Mouse (Mus musculus) c-Kit-positive CD71-positive TER-119-negative erythroid progenitor cells, embryonic 14.5 days (primary cell): Measurements from ENCODE around the gene Gm17364.
"Not testable (repeated sequence)": the region's sequence is repeated elsewhere in the genome, so short reads cannot be mapped to it uniquely, and the experiment has no call there.

Source experiments
- DNase-seq: peaks from one replicate; pipeline ENCODE4 v3.0.0-alpha.2; 2013; ENCODE audit warnings: low read depth

Gm17364 gene

DNA sequence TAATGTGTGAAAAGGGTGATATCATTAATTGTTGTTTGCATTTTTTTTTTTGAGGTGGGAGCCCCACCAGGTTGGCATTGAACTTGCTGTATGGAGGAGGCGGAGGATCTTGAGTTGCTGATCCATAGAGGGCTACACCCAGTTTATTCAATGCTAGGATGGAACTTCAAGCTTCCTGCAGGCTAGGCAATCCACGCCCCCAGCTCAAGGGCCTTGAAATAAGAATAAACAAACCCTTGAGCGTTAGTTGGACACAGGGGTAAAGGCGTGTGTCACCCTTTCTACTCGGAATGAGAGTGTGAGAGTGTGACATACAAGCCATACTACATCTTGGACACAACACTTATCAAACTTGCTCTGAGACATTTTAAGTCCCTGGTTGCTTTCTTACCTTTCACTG, 22.1 kb downstream of the Gm17364 start:
- no peak for DNase-seq

DNA sequence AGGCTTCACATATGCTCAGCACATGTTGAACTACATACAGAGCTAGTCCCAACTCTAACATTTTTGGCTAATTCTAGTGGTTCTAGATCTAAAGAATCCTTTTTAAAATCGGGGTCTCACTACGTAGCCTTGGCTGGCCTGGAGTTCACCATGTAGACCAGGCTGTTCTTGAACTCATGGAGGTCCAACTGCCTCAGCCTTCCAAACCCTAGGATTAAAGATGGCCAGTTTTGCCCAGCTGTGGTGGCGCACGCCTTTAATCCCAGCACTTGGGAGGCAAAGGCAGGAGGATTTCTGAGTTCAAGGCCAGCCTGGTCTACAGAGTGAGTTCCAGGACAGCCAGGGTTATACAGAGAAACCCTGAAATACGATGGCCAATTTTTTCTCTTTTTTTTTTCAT, 22.5 kb downstream of the Gm17364 start:
- not testable (repeated sequence) for DNase-seq

DNA sequence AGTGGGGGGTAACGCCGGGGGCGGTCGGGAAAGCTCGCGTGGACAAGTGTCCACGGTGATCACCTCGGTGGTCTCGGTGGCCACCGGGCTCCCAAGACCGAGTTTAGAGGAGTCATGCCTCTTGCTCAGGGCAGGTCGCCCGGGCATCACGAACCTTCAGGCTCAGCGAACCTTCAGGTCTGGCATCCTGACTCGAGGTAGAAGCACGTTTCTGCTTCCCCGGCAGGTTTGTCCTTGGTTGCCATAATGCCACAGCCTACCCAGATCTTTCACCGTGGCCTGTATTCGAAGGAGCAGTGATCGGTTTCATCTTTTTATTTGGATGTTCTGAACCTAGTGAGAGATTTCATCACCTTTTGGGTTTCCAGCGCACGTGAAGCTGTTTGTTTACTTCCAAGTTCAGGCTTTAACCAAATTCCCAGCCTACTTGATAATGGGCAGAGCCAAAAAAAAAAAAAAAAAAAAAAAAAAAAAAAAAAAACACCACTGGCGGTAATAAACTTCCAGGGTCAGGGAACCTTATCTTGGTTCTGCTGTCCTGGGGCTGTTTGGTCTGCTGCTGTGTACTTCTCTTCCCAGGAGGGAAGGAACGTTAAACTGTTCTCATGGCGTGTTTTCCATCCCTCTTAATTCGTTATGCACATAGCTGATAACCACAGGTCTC, 23.3 kb downstream of the Gm17364 start:
- peak; percentile 24 for DNase-seq

DNA sequence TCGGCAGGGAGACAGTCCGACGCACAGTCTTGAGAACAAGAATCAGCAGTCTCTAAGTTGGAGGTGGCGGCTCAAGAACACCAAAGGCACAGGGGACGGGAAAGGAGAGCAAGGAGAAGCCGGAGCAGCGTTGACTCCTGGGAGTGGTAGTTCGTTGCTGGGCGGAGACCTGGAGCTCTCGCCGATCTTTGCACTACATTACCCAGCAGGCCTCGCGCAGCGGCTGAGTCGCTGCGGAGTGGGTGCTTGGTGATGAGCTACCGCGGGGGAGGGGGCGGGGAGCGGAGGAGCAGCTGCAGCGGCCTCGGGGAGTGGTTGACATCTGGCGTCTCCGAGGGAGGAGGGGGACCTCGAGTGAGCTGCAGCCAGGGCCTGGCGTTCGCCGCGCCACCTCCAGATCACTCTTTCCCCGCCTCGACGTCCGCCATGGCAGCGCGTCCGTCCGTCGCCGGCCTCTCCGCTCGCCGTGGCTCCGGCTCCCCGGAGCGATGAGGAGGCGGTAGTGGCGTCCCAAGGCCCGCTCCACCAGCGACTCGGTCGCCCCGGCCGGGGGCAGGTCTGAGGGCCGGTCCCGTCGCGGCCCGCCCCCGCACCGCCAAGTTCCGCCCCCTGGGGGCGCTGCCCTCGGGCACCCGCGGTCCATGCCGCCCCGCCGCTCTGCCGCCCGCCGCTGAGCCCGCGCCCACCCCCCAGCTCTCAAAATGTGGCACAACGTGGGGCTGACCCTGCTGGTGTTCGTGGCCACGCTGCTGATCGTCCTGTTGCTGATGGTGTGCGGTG, 24.0 kb downstream of the Gm17364 start, which contains the start of gene Smim13:
Gene Smim13 (plus strand): TSS at position 307 of the 780 bp plus-strand sequence.
- DNase-seq: peak; percentile 92

DNA sequence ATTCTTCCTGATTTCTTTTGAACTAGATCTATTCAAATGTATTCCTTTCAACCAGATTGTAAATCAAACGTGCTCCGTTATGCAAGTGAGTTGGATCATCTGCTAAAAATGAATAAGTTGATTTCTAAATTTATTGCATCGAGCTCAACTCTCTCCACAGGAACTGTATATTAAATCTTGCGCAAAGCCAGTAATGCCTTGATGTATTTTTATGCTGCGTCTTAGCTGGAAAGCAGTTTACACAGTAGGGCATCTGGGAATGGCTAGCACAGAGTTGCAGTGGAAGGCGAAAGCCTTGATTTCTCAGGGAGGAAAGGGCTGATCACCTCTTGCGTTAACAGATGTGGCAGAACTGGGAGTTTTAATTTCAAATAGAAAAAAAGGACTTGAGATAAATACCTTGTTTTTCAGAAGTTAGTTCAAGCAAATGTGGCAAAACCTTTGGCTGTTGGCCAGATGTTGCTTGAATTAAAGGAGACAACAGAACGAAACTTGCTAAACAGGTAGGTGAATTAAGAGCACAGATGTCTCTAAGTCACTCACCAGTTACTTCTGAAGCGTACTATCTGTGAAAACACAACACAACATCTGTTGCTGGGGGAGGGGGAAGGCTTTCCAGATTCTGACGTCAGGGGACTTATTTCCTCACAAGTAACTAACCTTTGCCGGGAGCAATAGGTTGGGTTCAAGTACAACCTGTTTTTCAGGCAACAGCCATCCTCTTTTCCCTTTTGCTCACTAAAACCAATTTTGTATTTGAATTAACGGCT, 24.8 kb downstream of the Gm17364 start:
- DNase-seq: peak; percentile 83

DNA sequence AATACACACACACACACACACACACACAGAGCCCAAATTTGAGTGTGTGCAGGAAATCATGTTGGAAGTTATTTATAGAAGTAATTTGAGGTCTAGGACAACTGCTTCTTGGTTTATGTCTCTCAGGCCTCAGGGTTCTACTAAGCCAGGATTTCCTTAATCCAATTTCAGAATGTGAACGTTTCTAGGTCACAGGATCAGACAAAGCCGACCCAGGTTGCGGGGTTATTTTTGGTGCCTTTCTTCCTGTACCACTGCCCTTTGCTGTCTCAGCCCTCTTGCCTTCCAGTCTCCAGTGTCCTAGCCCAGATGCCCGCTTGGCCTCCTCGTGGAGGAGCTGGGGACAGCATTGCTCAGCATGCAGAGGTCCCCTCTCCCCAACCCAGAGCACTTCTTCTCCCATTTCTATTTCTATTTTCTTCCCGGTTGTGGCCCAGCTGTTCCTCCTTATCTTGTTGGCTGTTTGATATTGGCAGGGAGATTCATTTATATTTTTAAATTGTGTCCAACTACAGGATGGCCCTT, 29.4 kb downstream of the Gm17364 start:
- no peak for DNase-seq

DNA sequence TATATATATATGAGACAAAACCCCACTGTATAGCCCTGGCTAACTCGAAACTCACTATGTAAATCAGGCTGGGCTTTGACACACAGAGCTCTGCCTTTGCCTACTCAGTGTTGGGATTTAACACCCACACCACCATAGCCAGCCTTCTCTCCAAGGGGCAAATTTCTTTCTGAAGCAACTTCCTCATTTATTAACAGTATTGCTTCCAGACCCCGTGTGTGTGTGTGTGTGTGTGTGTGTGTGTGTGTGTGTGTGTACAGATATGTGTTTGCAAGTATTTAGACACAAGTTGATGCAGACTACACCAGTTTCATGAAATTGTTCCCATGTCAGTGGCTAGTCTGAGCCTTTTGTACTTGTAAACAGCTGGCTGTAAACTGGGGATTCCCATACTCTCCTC, 32.2 kb downstream of the Gm17364 start:
- no peak for DNase-seq

DNA sequence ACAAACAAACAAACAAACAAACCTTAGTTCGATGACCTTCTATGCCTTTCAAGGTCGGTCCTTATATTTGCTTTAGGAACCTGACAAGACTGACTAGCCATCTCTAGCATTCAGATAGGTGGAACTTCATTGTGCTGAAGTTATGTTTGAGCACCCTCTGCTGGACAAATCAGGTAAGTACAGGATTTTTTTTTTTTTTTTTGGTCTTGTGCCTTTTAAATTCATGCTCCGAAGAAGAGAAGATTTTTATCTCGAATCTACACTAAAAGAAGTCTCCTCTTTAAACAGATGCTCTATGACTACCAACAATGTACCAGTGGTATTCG, 35.0 kb downstream of the Gm17364 start:
- DNase-seq: peak; percentile 54

DNA sequence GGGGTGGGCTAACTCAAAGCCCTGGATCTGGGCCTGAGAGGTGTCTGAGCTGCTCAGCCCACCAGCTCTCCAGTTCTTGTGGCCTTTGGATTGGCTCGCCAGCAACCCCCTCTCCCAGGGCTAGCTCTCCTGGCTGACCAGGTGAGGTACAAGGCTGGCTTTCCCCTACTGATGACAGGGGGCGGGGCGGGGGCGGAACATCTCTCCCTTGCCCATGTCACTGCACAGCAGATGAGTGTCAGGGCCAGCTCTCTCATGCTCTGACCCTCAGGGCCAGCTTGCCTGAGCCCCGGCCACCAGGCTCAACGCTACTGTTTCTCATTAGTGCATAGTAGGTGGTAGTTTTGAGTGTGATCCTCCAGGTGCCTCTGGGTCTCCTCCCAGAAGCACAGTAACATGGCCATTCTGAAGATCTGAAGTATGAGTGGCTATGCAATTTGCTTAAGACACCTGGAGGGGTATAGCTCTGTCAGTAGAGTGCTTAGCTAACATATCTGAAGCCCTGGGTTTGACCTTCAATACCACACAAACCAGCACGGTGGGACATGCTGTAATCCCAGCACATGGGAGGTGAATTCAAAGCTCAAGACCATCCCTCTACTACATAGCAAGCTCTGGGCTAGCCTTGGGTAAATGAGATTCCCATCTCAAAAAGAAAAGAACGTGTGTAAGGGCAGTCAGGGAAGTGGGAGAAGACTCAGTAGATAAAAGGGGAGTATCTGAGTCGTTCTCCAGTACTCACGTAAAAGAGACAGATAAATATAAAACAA, 35.6 kb downstream of the Gm17364 start:
- no peak for DNase-seq

DNA sequence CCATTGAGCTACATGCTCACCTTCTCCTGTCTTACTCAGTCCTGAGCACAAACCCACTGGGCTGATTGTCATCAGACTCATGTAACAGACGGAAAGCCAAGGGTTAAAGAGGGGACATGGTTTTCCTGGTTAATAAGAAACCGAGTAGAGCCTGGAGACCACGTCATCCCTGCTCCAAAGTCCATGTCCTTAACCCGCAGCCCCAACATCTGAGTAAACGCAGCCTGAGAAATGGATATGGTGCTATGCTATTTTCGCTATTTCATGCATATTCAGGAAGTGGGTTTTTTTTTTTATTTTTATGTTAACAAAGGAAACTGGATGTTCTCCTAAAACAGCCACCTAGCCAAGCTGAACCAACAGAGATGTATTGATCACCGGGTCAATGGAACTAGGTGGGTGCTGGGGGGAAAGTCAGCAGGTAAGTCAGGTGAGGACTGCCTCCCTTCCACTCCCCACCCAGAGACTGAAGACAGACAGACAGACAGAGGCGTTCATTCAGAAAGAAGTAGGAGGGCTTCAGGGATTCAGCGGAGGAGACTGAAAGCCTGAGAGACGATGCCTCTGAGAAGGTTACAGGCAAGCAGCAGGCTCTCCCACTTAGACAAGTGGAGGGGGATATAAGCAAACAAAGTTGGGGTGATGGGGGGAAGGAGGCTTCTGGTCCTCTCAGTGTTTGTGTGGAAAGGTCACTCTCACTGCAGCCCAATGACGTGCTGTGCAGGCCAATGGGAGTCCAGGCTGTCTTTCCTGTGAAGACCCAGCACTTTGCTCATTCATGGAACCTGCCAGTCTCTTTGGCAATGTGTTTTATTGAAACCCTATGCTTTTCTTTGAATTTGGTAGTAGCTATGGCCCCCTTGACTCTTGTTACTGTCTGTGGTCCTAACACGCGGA, 37.7 kb downstream of the Gm17364 start:
- DNase-seq: no peak

DNA sequence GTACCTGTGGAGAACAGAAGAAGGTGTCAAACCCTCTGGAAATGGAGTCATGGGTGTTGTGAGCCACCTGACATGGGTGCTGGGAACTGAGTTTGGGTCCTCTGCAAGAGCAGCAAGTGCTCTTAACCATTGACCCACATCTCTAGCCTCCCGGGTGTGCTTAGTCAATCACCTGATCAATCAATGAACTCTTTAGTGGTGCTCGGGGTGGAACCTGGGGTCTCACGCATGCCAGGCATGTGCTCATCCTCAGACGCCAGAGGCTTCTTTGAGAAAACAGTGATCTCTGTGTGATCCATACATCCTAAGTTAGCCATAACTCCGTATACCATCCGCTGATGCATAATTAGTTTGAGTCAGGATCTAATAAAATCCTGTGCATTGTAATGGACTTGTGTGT, 38.6 kb downstream of the Gm17364 start:
- no peak for DNase-seq

DNA sequence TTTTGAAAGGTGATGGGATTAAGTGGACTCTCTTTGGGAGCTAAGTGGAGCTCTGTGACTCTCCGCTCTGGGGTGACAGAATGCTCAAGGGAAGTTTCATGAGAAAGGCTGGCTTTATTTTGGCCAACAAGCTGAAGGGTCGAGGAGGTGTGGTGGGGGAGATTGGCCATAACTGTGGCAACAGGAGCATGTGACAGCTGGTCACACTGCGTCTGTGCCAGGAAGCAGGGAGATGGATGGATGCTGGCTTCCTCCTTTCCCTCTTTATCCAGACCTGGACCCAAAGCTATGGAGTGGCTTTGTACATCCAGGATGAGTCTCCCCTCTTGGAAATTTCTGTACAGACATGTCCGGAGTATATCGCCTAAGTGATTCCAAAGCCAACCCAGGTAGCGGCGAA, 40.5 kb downstream of the Gm17364 start:
- no peak for DNase-seq

DNA sequence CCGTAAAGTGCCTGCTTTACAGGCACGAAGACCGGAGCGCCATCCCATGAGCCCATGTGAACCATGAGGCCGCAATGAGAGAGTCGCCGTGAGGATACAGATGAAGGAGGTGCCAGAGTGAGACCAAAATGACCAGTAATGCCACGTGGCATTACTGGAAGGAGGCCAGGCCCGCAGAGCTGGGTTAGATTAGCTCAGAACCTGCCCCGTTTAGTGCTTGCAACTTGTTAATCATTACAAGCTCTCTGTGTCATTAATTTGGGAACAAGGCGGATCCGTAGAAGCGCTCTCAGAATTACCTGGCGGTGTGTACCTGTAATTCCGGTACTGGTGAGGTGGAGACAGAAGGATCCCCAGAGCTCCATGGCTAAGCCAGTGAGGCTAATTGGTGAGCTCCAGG, 41.6 kb downstream of the Gm17364 start:
- DNase-seq: no peak

DNA sequence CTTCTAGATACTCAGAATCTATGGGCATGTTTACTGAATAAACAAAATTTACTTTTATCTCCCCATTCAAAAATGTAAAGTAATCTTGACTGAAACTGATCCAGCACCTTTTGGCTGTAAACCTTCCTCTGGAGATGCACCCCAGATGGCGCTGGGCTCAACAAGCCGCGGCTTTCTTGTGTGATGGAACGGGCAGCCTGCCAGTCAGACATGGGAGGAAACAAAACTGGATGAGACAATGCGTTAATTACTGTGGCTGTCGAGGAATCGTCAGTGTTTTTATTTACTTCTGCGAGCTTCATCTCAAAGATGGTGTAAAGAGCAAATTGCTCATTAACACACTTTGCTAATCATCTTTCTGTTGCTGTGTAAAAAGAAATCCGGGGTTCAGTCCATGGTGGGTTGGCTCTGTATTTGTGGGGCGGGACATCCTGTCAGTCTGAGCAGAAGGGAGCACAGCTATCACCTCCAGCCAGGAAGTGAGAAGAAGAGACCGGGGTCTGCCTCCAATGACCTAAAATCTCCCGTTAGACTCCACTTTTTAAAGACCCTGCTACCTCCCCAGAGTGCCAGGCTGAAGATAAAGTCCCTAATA, 42.3 kb downstream of the Gm17364 start:
- DNase-seq: no peak

DNA sequence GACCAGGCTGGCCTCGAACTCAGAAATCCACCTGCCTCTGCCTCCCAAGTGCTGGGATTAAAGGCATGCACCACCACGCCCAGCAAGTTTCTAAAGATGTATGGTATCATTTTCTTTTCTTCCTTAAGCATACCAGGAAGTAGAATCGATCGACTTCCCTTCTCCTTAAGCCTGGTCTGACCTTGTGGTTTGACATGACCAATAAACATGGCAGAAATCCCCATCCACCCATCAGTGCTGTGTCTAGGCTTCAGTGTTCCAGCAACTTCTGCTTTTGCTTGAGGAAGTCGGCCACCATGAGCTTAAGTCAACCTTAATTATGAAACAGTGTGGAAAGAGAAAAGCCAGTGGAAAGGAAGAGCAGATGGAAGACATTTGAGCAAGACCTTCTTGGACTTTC, 43.5 kb downstream of the Gm17364 start:
- no peak for DNase-seq

DNA sequence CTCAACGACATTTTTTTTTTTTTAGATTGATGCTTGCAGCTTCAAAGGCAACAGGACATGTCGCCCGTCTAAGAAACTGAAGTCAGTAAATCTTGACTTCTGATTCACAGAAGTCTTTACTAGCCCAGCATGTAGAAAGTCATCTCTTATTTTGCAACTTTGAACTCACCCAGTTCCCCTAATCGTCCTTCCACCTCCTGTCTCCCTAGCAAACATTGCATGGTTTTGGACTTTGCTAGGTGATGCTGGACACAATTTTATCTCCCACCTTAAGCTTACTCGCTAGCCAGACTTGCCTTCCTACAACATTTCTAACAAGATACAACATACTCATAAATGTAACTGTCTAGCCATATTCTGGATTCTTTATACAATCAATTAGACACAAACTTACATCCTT, 45.7 kb downstream of the Gm17364 start:
- DNase-seq: no peak

DNA sequence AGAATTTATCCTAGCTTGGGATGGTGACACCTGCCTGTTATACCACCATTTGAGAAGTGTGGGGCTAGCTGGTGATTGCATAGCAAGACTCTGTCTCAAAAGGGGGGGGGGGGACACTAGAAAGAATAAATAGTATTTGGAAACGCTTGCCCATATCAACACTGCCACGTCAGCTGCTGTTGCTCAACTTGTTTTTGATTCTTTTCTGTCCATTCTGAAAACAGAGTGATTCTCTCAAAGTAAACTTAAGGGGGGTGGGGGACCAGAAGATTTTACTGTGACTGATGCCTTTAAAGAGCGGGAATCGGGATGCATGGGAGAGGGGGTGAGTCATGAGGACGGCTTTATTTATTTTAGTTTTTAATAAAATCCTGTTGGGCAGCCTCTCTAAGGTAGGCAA, 47.3 kb downstream of the Gm17364 start:
- no peak for DNase-seq
